Mouse (Mus musculus): Measurements from ENCODE around the gene G6pdx. TPM values are rescaled to one million over a fixed set of nuclear protein-coding genes. Genes with fewer than 3 reads are reported as not detected.

The G6pdx gene
- 44.1 and 51.2 TPM in 2 replicates for polyA plus RNA-seq (2015; fragmentation: Nextera tagmentation; extraction: Ambion mirVana)

GRCm38 (mm10) chrX:74428826-74429276 lies at the start of gene G6pdx:
Gene G6pdx (minus strand): TSS chrX:74429194.
- H3K4me1 ChIP-seq (replicated peaks; ENCODE audit: control insufficient read depth, insufficient read depth, low read length), result peaks cover 3% of the 10 kb centered on the region
- peak within 1 kb of the TSS; percentile 60 for H3K4me2 ChIP-seq (ENCODE audit: low read depth, low read length)
- 22% methylated on average over 20 of the region's 25 CpGs for WGBS
- H3K27ac ChIP-seq (ENCODE audit: low read length), result peak within 1 kb of the TSS; percentile 93
- no peaks in the 10 kb centered on the region for H3K36me3 ChIP-seq (ENCODE audit: control insufficient read depth, insufficient read depth, low read length)
- peak; percentile 88 for ATAC-seq (ENCODE audit: low read depth)
- peak within 1 kb of the TSS; percentile 65 for H3K4me3 ChIP-seq (ENCODE audit: low read length)
- no peaks in the 10 kb centered on the region for H3K9me3 ChIP-seq (ENCODE audit: control insufficient read depth, low read length)
- H3K27me3 ChIP-seq (ENCODE audit: control insufficient read depth, insufficient read depth, low read depth, low read length), result no peaks in the 10 kb centered on the region
- peak within 1 kb of the TSS; percentile 73 for H3K9ac ChIP-seq (ENCODE audit: low read length)

GRCm38 (mm10) chrX:74452773-74453172 lies 23.8 kb upstream of the G6pdx start:
- no peak overlapping the region for H3K9ac ChIP-seq (ENCODE audit: low read length)
- no peaks in the 10 kb centered on the region for H3K4me1 ChIP-seq (replicated peaks; ENCODE audit: control insufficient read depth, insufficient read depth, low read length)
- H3K4me2 ChIP-seq (ENCODE audit: low read depth, low read length), result no peak overlapping the region
- 9% methylated on average over 4 of the region's 4 CpGs for WGBS
- no peak for ATAC-seq (ENCODE audit: low read depth)
- H3K9me3 ChIP-seq (ENCODE audit: control insufficient read depth, low read length), result no peaks in the 10 kb centered on the region
- 0 out of 2 replicates have a peak, but pooled peaks cover 3% of the 10 kb centered on the region for H3K36me3 ChIP-seq (ENCODE audit: control insufficient read depth, insufficient read depth, low read length)
- no peak overlapping the region for H3K27ac ChIP-seq (ENCODE audit: low read length)
- no peaks in the 10 kb centered on the region for H3K27me3 ChIP-seq (ENCODE audit: control insufficient read depth, insufficient read depth, low read depth, low read length)
- no peak overlapping the region for H3K4me3 ChIP-seq (ENCODE audit: low read length)

DNA sequence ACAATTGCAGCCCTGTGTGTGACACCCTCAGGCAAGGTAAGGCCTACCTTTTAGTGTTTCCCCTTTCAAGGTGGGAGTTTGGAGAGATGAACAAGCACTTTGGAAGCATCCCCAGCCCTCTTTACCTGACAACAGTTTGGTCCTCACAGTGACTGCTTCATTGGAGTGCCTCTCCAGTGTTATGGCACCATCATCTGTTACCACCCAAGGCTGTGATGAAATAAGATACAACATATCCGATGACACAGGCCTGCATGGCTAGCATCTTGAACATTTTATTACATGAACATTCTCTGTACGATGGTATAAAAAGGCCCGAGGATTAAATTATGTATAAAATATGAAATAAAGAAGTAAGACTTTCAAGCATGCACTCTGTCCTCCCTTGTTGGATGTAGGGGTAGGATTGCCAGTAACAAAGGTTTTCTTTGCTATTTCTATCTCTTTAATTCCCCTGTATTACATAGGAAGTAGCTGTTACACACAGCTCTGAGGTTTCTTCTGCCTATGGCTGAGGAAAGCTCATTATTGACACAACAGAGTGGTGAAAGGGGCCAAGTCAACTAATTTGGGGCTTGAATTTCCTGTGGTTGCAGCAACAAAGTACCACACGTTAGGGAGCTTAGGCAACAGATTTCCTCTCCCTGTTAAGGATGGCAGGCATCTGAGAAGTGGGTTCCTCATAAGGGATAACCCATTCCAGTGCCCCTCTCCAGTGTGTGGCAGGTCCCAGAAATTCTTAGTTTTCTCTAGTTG lies 22.3 kb upstream of the G6pdx start:
- H3K9me3 ChIP-seq (ENCODE audit: control insufficient read depth, low read length), result no peaks in the 10 kb centered on the region
- no peak overlapping the region for H3K4me3 ChIP-seq (ENCODE audit: low read length)
- no peaks in the 10 kb centered on the region for H3K27me3 ChIP-seq (ENCODE audit: control insufficient read depth, insufficient read depth, low read depth, low read length)
- no peak for ATAC-seq (ENCODE audit: low read depth)
- H3K4me1 ChIP-seq (replicated peaks; ENCODE audit: control insufficient read depth, insufficient read depth, low read length), result no peaks in the 10 kb centered on the region
- 73% methylated on average over 4 of the region's 4 CpGs for WGBS
- no peak overlapping the region for H3K9ac ChIP-seq (ENCODE audit: low read length)
- 0 out of 2 replicates have a peak, but pooled peaks cover 3% of the 10 kb centered on the region for H3K36me3 ChIP-seq (ENCODE audit: control insufficient read depth, insufficient read depth, low read length)
- H3K27ac ChIP-seq (ENCODE audit: low read length), result no peak overlapping the region
- H3K4me2 ChIP-seq (ENCODE audit: low read depth, low read length), result no peak overlapping the region

GRCm38 (mm10) chrX:74429290-74429821 lies 362 bp upstream of the G6pdx start:
- Histone ChIP-seq H3K27ac (ENCODE audit: low read length) (peak overlapping the region; percentile 93), H3K4me2 (ENCODE audit: low read depth, low read length) (peak overlapping the region; percentile 60), H3K9me3 (ENCODE audit: control insufficient read depth, low read length) (no peaks in the 10 kb centered on the region), H3K4me1 (replicated peaks; ENCODE audit: control insufficient read depth, insufficient read depth, low read length) (peaks cover 3% of the 10 kb centered on the region), H3K36me3 (ENCODE audit: control insufficient read depth, insufficient read depth, low read length) (no peaks in the 10 kb centered on the region), H3K4me3 (ENCODE audit: low read length) (peak overlapping the region; percentile 65), H3K9ac (ENCODE audit: low read length) (peak overlapping the region; percentile 73), H3K27me3 (ENCODE audit: control insufficient read depth, insufficient read depth, low read depth, low read length) (no peaks in the 10 kb centered on the region)
- WGBS, result 11% methylated on average over 22 of the region's 22 CpGs
- peak; percentile 72 for ATAC-seq (ENCODE audit: low read depth)

GRCm38 (mm10) chrX:74428146-74428825 lies 708 bp downstream of the G6pdx start:
- Histone ChIP-seq H3K9ac (ENCODE audit: low read length) (peak overlapping the region; percentile 68), H3K27ac (ENCODE audit: low read length) (peak overlapping the region; percentile 93), H3K36me3 (ENCODE audit: control insufficient read depth, insufficient read depth, low read length) (no peaks in the 10 kb centered on the region), H3K4me2 (ENCODE audit: low read depth, low read length) (peak overlapping the region; percentile 60), H3K9me3 (ENCODE audit: control insufficient read depth, low read length) (no peaks in the 10 kb centered on the region), H3K27me3 (ENCODE audit: control insufficient read depth, insufficient read depth, low read depth, low read length) (no peaks in the 10 kb centered on the region), H3K4me1 (replicated peaks; ENCODE audit: control insufficient read depth, insufficient read depth, low read length) (peaks cover 3% of the 10 kb centered on the region), H3K4me3 (ENCODE audit: low read length) (peak overlapping the region; percentile 65)
- ATAC-seq (ENCODE audit: low read depth), result peak; percentile 23
- WGBS, result 21% methylated on average over 35 of the region's 35 CpGs

- peaks cover 3% of the 10 kb centered on the region for H3K4me1 ChIP-seq (replicated peaks; ENCODE audit: control insufficient read depth, insufficient read depth, low read length)
Measured at GRCm38 (mm10) chrX:74427116-74427515, 1.9 kb downstream of the G6pdx start.

DNA sequence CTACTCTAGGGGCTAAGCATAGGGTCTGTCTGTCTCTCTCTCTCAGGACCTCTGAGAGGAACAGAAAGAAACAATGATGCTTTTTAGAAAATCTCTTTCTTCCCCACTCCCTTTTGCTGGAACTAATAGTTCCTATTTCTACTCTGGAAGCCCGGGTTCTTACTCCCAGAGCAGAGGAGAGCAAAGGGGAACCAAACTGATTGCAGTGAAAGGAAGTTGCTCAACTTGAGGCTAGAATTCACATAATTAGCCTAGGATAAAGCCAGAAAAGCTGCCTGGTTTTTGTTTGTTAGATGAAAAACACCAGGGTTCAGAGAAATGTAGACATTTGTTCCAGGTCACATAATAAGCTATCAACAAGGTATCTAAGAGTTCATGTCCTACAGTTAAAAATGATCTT lies 2.7 kb downstream of the G6pdx start:
- Histone ChIP-seq H3K27me3 (ENCODE audit: control insufficient read depth, insufficient read depth, low read depth, low read length) (no peaks in the 10 kb centered on the region), H3K27ac (ENCODE audit: low read length) (no peak overlapping the region), H3K4me1 (replicated peaks; ENCODE audit: control insufficient read depth, insufficient read depth, low read length) (peaks cover 3% of the 10 kb centered on the region), H3K4me2 (ENCODE audit: low read depth, low read length) (no peak overlapping the region), H3K9me3 (ENCODE audit: control insufficient read depth, low read length) (no peaks in the 10 kb centered on the region), H3K36me3 (ENCODE audit: control insufficient read depth, insufficient read depth, low read length) (no peaks in the 10 kb centered on the region), H3K4me3 (ENCODE audit: low read length) (no peak overlapping the region), H3K9ac (ENCODE audit: low read length) (no peak overlapping the region)
- WGBS, result 56% methylated on average over 1 of the region's 1 CpGs
- no peak for ATAC-seq (ENCODE audit: low read depth)

More at GRCm38 (mm10) chrX:74427116-74427515, 1.9 kb downstream of the G6pdx start:
- no peak overlapping the region for H3K9ac ChIP-seq (ENCODE audit: low read length)
- no peak overlapping the region for H3K4me3 ChIP-seq (ENCODE audit: low read length)
- no peaks in the 10 kb centered on the region for H3K27me3 ChIP-seq (ENCODE audit: control insufficient read depth, insufficient read depth, low read depth, low read length)
- no peaks in the 10 kb centered on the region for H3K36me3 ChIP-seq (ENCODE audit: control insufficient read depth, insufficient read depth, low read length)
- 75% methylated on average over 3 of the region's 3 CpGs for WGBS
- no peak for ATAC-seq (ENCODE audit: low read depth)
- H3K27ac ChIP-seq (ENCODE audit: low read length), result no peak overlapping the region
- H3K9me3 ChIP-seq (ENCODE audit: control insufficient read depth, low read length), result no peaks in the 10 kb centered on the region
- H3K4me2 ChIP-seq (ENCODE audit: low read depth, low read length), result no peak overlapping the region

GRCm38 (mm10) chrX:74425195-74425594 lies 3.8 kb downstream of the G6pdx start:
- no peaks in the 10 kb centered on the region for H3K36me3 ChIP-seq (ENCODE audit: control insufficient read depth, insufficient read depth, low read length)
- no peak overlapping the region for H3K4me3 ChIP-seq (ENCODE audit: low read length)
- H3K27ac ChIP-seq (ENCODE audit: low read length), result no peak overlapping the region
- H3K4me1 ChIP-seq (replicated peaks; ENCODE audit: control insufficient read depth, insufficient read depth, low read length), result peaks cover 3% of the 10 kb centered on the region
- 78% methylated on average over 4 of the region's 4 CpGs for WGBS
- H3K4me2 ChIP-seq (ENCODE audit: low read depth, low read length), result no peak overlapping the region
- no peak overlapping the region for H3K9ac ChIP-seq (ENCODE audit: low read length)
- no peaks in the 10 kb centered on the region for H3K9me3 ChIP-seq (ENCODE audit: control insufficient read depth, low read length)
- ATAC-seq (ENCODE audit: low read depth), result no peak
- no peaks in the 10 kb centered on the region for H3K27me3 ChIP-seq (ENCODE audit: control insufficient read depth, insufficient read depth, low read depth, low read length)

GRCm38 (mm10) chrX:74424443-74424842 lies 4.6 kb downstream of the G6pdx start:
- Histone ChIP-seq H3K27ac (ENCODE audit: low read length) (no peak overlapping the region), H3K27me3 (ENCODE audit: control insufficient read depth, insufficient read depth, low read depth, low read length) (no peaks in the 10 kb centered on the region), H3K4me3 (ENCODE audit: low read length) (no peak overlapping the region), H3K9ac (ENCODE audit: low read length) (no peak overlapping the region), H3K9me3 (ENCODE audit: control insufficient read depth, low read length) (no peaks in the 10 kb centered on the region), H3K4me2 (ENCODE audit: low read depth, low read length) (no peak overlapping the region), H3K36me3 (ENCODE audit: control insufficient read depth, insufficient read depth, low read length) (no peaks in the 10 kb centered on the region), H3K4me1 (replicated peaks; ENCODE audit: control insufficient read depth, insufficient read depth, low read length) (peaks cover 3% of the 10 kb centered on the region; the same call in 1 of the 2 replicates)
- ATAC-seq (ENCODE audit: low read depth), result no peak

Measured in lung, embryonic 16.5 days (tissue).